Mouse (Mus musculus) kidney, embryonic 15.5 days (tissue): ENCODE measurements around the gene Cish. TPM values are rescaled to one million over a fixed set of nuclear protein-coding genes. Genes with fewer than 3 reads are reported as not detected.

Experiments used
- ATAC-seq: fragments of 200-750 bp; cut with Nextera tagmentation; replicated peaks from 2 replicates; pipeline ENCODE4 v1.8.0; 2017; ENCODE audit warnings: moderate TSS enrichment; ENCODE audit not compliant: low FRiP score
- H3K27ac ChIP-seq: fragments of 300-500 bp; sonication (generic); 2 replicates; pipeline ENCODE4 v1.5.1; 2015; ENCODE audit warnings: mild to moderate bottlenecking, inconsistent platforms
- H3K27me3 ChIP-seq: fragments of 300-500 bp; sonication (generic); 2 replicates; pipeline ENCODE4 v1.6.1; 2015; ENCODE audit warnings: inconsistent platforms
- H3K36me3 ChIP-seq: fragments of 300-500 bp; sonication (generic); 2 replicates; pipeline ENCODE4 v1.6.1; 2015; ENCODE audit warnings: inconsistent platforms
- H3K4me1 ChIP-seq: fragments of 300-500 bp; sonication (generic); 2 replicates; pipeline ENCODE4 v1.6.1; 2015; ENCODE audit warnings: inconsistent platforms
- H3K4me2 ChIP-seq: fragments of 300-500 bp; sonication (generic); 2 replicates; pipeline ENCODE4 v1.6.1; 2015; ENCODE audit warnings: moderate library complexity, mild to moderate bottlenecking, inconsistent platforms
- H3K4me3 ChIP-seq: fragments of 300-500 bp; sonication (generic); replicated peaks from 2 replicates; pipeline ENCODE4 v1.5.1; 2015; ENCODE audit warnings: mild to moderate bottlenecking, inconsistent platforms
- H3K9ac ChIP-seq: fragments of 300-500 bp; sonication (generic); 2 replicates; pipeline ENCODE4 v1.6.1; 2015; ENCODE audit warnings: mild to moderate bottlenecking, inconsistent platforms
- H3K9me3 ChIP-seq: fragments of 300-500 bp; sonication (generic); replicated peaks from 2 replicates; pipeline ENCODE4 v1.6.1; 2016; ENCODE audit warnings: inconsistent platforms
- WGBS: fragments of 180-500 bp; shearing (Covaris S2); methylation state at CpG from one replicate; pipeline ENCODE4 v1.1.7; 2015; ENCODE audit warnings: mixed read lengths; 5-methylcytosine and 5-hydroxymethylcytosine counted together
- polyA plus RNA-seq: library from polyadenylated mRNA; unstranded; fragments of >200 nt; fragmentation: Nextera tagmentation; extraction: Ambion mirVana; gene quantifications from 2 replicates; pipeline ENCODE4 v1.2.1, GENCODE M21; 2015

Gene Cish
- polyA plus RNA-seq, 1 experiment from 2014 or later: 14.1 TPM

DNA sequence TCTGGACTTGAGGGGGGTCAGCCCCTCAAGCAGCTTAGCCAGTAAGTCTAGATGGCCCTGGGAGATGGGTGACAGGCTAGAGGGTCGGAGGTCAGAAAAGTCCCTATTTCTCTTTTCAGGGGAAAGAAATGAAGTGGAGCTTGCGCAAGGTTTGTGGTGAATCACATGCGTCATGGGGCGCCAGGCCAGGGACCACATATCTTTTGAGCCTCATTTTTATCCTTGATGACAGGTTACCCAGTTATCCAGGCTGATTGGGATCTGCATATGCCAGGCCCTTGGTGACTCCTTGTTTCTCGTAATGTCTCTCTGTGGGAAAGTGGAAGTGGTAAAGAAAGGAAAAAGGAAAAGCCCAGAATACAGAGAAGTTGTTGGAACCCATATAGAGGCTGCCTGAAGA, 31.9 kb upstream of the Cish start:
- no peak for ATAC-seq
- H3K27me3 ChIP-seq: no peaks in the 10 kb centered on the region
- H3K36me3 ChIP-seq: no peaks in the 10 kb centered on the region
- no peaks in the 10 kb centered on the region for H3K9me3 ChIP-seq
- no peak overlapping the region for H3K27ac ChIP-seq
- 77% methylated on average over 5 of the region's 5 CpGs for WGBS
- no peak overlapping the region for H3K4me2 ChIP-seq
- H3K4me1 ChIP-seq: peaks cover 9% of the 10 kb centered on the region; the same call in 1 of the 2 replicates
- H3K9ac ChIP-seq: no peak overlapping the region
- no peak overlapping the region for H3K4me3 ChIP-seq

DNA sequence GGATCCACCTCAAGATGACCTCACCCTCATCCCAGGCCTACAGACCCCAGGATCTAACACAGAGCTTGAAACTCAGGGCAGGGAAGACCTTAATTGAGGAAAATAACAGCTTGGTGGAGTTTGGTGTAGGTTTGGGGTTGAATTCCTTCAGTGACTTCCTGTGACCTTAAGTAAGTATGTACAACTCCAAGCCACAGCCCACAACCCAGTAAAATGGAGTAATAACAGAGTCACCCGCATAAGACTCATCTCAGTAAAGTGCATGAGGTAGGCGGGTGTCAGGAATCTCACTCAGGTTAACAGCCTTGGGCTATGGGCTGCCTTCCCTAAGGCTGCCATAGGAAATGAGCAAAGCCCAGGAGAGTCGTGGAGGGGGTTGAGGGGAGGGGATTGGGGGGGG, 31.1 kb upstream of the Cish start:
- no peaks in the 10 kb centered on the region for H3K27me3 ChIP-seq
- no peak overlapping the region for H3K9ac ChIP-seq
- H3K9me3 ChIP-seq: no peaks in the 10 kb centered on the region
- no peak overlapping the region for H3K27ac ChIP-seq
- no peak overlapping the region for H3K4me2 ChIP-seq
- H3K36me3 ChIP-seq: no peaks in the 10 kb centered on the region
- H3K4me1 ChIP-seq: peaks cover 9% of the 10 kb centered on the region; the same call in 1 of the 2 replicates
- 60% methylated on average over 3 of the region's 3 CpGs for WGBS
- ATAC-seq: no peak
- H3K4me3 ChIP-seq: no peak overlapping the region

DNA sequence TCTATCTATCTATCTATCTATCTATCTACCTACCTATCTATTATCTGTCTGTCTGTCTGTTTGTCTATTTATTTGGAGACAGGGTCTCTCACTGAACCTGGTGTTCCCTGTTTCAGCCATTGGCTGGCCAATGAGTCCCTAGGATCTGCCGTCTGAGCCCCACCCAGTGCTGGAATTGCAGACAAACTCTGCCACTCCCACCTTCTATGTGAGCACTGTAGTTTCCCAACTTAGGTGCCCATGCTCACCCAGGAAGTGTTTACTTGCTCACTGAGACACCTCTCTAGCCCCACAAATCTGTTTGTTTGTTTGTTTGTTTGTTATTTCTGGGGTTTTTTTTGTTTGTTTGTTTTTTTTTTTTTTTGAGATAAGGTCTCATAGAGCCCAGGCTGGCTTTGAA, 28.8 kb upstream of the Cish start:
- ATAC-seq: no peak
- peaks cover 9% of the 10 kb centered on the region; the same call in 1 of the 2 replicates for H3K4me1 ChIP-seq
- no peak overlapping the region for H3K9ac ChIP-seq
- H3K9me3 ChIP-seq: no peaks in the 10 kb centered on the region
- no peaks in the 10 kb centered on the region for H3K36me3 ChIP-seq
- no peak overlapping the region for H3K4me3 ChIP-seq
- H3K27me3 ChIP-seq: no peaks in the 10 kb centered on the region; the same call in 1 of the 2 replicates
- no peak overlapping the region for H3K4me2 ChIP-seq
- H3K27ac ChIP-seq: no peak overlapping the region
- 47% methylated on average over 1 of the region's 1 CpGs for WGBS

DNA sequence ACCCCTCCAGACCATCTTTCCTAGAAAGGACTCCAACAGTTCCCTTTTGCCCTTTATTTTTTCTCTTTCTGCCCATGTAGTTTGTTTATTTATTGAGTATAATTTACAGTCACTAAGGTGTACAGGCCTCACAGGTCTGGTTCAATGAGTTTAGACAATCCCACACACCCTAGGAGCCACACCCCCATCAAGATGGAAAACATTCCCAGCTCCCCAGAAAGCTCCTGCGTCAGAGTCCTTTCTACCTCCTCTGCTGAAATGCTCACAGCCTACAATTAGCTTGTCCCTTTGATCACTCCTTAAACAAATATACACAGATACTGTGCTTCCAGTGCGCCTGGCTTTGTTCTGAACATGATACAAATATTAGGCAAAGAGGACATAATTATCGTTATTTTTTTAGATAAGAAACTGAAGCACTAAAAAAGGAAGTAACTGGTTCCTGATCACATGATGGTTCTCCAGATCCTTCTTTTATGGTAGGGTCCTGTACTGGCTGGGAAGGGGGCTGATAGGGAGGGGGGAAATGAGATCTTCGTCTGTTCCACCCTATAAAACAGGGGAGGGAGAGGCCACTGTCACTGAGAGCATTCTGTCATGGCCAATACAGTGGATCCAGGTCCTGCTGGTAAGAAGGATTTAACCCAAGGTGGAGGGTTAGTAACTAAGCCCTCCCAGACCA, 28.0 kb upstream of the Cish start:
- peak; percentile 80 for ATAC-seq
- H3K4me3 ChIP-seq: no peak overlapping the region
- H3K36me3 ChIP-seq: no peaks in the 10 kb centered on the region
- H3K27me3 ChIP-seq: peaks cover 2% of the 10 kb centered on the region; the same call in 1 of the 2 replicates
- no peak overlapping the region for H3K4me2 ChIP-seq
- 0 out of 2 replicates have a peak overlapping the region, but pooled peaks have one; percentile 22 for H3K27ac ChIP-seq
- H3K9me3 ChIP-seq: no peaks in the 10 kb centered on the region
- 0 out of 2 replicates have a peak, but pooled peaks cover 9% of the 10 kb centered on the region for H3K4me1 ChIP-seq
- H3K9ac ChIP-seq: no peak overlapping the region
- WGBS: 24% methylated on average over 4 of the region's 4 CpGs

DNA sequence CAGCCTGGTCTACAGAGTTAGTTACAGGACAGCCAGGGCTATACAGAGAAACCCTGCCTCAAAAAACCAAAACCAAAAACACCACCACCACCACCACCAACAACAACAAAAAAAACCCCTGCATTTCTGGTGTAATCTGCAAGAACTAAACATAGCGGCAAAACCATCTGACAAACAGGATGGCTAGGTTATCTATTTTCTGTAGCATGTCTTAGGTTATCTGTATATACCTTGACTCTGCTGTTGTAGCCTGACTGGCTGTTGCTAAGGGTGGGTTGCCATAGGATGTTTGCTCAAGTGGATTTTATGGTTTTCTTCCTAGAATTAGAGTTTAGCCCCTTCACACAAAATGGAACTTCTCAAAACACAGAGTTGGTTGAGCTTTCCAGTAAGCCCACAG, 26.1 kb upstream of the Cish start:
- Histone ChIP-seq H3K4me1 (0 out of 2 replicates have a peak, but pooled peaks cover 4% of the 10 kb centered on the region), H3K9ac (no peak overlapping the region), H3K9me3 (no peaks in the 10 kb centered on the region), H3K36me3 (no peaks in the 10 kb centered on the region), H3K27me3 (peaks cover 8% of the 10 kb centered on the region), H3K4me2 (no peak overlapping the region), H3K4me3 (no peak overlapping the region), H3K27ac (no peak overlapping the region)
- WGBS: 100% methylated on average over 1 of the region's 1 CpGs
- no peak for ATAC-seq

DNA sequence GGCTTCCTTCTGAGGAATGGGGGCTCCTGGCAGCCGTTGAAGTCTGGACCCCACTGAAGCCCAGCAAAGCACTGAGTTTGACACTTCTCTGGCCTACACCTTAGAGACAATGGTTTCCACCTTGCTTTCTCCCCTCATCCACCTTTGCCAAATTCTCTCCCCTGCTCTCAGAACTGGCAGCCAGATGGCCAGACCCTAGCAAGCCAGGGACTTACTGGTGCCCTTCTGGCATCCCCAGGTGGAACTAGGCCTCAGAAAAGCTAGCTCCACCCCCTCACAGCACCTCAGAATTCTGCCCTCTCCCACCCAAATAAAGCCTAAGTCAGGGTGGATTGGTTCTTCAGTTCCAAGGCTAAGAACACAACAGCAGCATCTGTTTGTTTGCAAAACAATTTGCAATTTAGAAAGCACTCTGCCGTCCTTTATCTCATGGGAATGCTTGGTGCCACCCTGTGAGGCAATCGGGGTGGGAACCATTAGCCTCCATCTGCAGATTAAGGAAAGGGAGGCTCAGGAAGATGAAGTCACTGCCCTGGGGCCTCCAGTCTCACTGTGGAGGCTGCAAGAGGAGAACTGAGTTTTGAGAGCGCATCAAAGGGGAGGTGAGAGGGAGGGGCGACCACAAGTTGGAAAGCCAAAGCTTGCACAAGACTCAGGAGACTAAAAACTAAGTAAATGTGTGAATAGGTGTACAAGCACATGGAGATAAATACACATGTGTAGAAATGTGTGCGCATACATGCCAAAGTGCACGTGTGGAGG, 24.5 kb upstream of the Cish start:
- no peak for ATAC-seq
- Histone ChIP-seq H3K4me3 (no peak overlapping the region), H3K4me2 (no peak overlapping the region), H3K4me1 (0 out of 2 replicates have a peak, but pooled peaks cover 4% of the 10 kb centered on the region), H3K9me3 (no peaks in the 10 kb centered on the region), H3K27me3 (peaks cover 8% of the 10 kb centered on the region), H3K36me3 (no peaks in the 10 kb centered on the region), H3K27ac (no peak overlapping the region), H3K9ac (no peak overlapping the region)
- 78% methylated on average over 7 of the region's 7 CpGs for WGBS

DNA sequence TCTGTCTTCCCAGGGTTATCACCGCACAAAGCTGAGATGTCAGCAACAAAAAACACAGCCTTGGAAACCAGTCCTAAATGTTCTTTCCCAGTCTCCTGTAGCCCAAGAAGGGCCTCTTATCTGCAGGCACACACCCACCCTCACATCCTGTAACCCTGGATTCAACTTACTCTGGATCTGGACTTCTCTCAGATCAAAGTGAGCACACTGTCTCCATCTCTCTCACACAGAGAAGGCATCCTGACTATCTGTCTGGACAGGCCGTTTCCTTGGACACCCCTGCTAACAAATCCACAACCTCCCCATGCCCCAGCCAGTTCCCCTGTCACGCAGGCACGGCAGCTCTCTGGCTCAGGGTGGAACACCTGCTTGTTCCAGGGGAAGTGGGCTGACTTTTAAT, 23.5 kb upstream of the Cish start:
- Histone ChIP-seq H3K9ac (no peak overlapping the region), H3K9me3 (no peaks in the 10 kb centered on the region), H3K4me3 (no peak overlapping the region), H3K4me2 (no peak overlapping the region), H3K27ac (no peak overlapping the region), H3K27me3 (peaks cover 8% of the 10 kb centered on the region), H3K4me1 (0 out of 2 replicates have a peak, but pooled peaks cover 4% of the 10 kb centered on the region), H3K36me3 (no peaks in the 10 kb centered on the region)
- ATAC-seq: no peak
- 70% methylated on average over 4 of the region's 4 CpGs for WGBS

DNA sequence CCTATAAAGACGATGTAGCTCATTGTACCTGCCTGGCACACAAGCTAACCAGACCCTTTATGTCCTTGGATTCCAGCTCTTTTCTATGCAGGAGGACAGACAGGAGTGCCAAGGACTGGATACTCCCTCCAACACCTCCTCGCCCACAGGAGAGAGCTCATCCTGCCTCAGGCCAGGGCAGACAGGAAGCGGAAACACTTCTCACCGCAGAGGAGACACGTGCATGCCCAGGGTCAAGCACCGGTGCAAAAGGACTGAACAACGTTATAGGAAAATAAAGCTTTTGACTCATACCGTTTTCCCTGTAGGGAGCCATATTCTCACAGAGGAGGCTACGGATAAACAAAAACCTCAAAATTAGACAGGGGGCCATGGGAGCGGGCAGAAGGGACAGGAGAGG, 22.6 kb upstream of the Cish start:
- Histone ChIP-seq H3K4me2 (no peak overlapping the region), H3K36me3 (no peaks in the 10 kb centered on the region), H3K9me3 (no peaks in the 10 kb centered on the region), H3K4me3 (no peak overlapping the region), H3K4me1 (0 out of 2 replicates have a peak, but pooled peaks cover under 1% of the 10 kb centered on the region), H3K27ac (no peak overlapping the region), H3K27me3 (peaks cover 8% of the 10 kb centered on the region), H3K9ac (no peak overlapping the region)
- no peak for ATAC-seq
- WGBS: 76% methylated on average over 10 of the region's 10 CpGs

DNA sequence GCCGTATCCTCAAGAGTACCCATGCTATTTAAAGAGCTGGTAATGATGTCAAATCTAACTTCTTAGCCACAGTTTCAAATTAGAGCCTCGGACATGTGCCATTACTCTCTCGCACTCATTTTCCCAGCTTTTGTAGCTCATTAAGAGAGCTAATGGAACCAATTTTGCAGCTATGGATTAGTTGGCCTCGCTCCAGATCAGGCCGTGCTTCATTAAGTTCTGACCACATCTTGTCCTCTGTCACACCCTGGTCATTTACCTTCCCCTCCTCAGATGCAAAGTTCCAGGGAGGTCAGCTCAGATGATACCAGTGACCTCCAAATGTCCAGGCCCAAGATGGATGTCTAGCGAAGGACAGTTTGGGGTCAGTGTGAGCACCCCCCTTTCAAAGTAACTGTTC, 21.1 kb upstream of the Cish start:
- H3K27ac ChIP-seq: no peak overlapping the region
- H3K36me3 ChIP-seq: no peaks in the 10 kb centered on the region
- H3K27me3 ChIP-seq: peaks cover 8% of the 10 kb centered on the region
- peaks cover 5% of the 10 kb centered on the region for H3K4me1 ChIP-seq
- no peak for ATAC-seq
- no peak overlapping the region for H3K4me2 ChIP-seq
- H3K4me3 ChIP-seq: no peak overlapping the region
- H3K9me3 ChIP-seq: no peaks in the 10 kb centered on the region
- H3K9ac ChIP-seq: no peak overlapping the region
- WGBS: 53% methylated on average over 6 of the region's 6 CpGs

DNA sequence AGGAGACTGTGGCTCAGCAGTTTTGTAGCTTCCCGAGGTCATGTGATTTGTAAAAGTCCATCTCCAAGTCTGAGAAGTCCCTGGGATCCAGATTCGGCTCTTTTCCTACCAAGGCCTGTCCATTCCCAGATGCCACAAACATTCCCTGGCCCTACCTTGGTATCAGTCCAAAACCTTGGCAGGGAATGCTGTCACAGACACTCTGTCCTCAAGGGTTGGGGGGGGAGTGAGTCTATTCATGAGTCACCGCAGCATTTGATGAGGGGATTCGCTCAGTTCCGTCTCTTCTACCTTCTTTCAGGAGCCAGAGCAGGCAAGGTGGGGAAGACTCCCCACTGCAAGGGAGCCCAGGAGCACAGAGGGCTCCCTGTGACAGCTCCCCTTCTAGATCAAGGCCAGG, 20.1 kb upstream of the Cish start:
- Histone ChIP-seq H3K9me3 (no peaks in the 10 kb centered on the region), H3K4me1 (peaks cover 15% of the 10 kb centered on the region), H3K4me2 (no peak overlapping the region), H3K9ac (no peak overlapping the region), H3K4me3 (no peak overlapping the region), H3K27me3 (peaks cover 8% of the 10 kb centered on the region), H3K27ac (no peak overlapping the region), H3K36me3 (no peaks in the 10 kb centered on the region)
- ATAC-seq: no peak
- WGBS: 90% methylated on average over 5 of the region's 5 CpGs

DNA sequence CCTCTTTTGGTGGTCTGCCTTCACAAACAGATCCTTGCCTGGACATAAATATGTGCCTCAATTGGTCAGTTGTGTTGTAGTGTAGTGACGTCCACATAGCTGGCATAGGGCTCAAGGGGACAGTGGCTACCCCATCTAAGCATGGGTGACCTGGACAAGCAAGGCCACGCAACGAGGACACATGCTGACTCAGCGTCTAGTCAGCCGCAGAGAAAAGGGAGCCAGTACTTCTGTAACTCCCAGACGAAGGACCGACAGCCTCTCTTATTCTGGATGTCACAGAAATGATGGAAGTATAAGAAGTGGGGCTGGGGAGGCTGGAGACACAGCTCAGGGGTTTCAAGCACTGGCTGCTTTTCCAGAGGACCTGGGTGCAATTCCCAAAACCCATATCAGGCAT, 18.2 kb upstream of the Cish start:
- no peak overlapping the region for H3K27ac ChIP-seq
- WGBS: 78% methylated on average over 7 of the region's 7 CpGs
- H3K36me3 ChIP-seq: no peaks in the 10 kb centered on the region
- no peak overlapping the region for H3K4me2 ChIP-seq
- peaks cover 15% of the 10 kb centered on the region for H3K4me1 ChIP-seq
- no peak overlapping the region for H3K4me3 ChIP-seq
- no peak overlapping the region for H3K9ac ChIP-seq
- ATAC-seq: no peak
- H3K9me3 ChIP-seq: no peaks in the 10 kb centered on the region
- peaks cover 5% of the 10 kb centered on the region; the same call in 1 of the 2 replicates for H3K27me3 ChIP-seq

DNA sequence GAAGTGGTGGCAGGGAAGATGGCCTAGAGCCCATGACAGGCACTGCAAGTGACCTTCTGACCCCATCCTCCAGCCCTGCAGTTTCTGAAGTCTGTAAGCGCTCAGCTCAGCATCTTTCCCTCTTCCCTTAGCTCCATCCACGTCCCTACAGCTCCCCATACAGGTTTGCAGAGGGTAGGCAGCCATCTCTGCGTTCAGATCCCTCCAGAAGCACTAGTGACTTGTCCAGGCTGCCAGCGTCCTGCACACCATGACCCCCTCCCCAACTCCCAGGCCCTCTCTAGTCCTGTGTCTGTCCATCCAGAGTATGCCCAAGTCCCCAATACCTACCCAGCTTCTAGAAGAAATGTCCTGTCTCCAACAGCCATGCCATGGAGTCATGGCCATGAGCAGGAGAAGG, 17.7 kb upstream of the Cish start:
- ATAC-seq: no peak
- Histone ChIP-seq H3K27me3 (peaks cover 5% of the 10 kb centered on the region; the same call in 1 of the 2 replicates), H3K4me3 (no peak overlapping the region), H3K36me3 (no peaks in the 10 kb centered on the region), H3K4me1 (peaks cover 15% of the 10 kb centered on the region), H3K9me3 (no peaks in the 10 kb centered on the region), H3K9ac (no peak overlapping the region), H3K4me2 (no peak overlapping the region), H3K27ac (no peak overlapping the region)
- WGBS: 67% methylated on average over 4 of the region's 4 CpGs
